Mouse (Mus musculus) midbrain, embryonic 10.5 days (tissue): ENCODE measurements at regions not wholly inside any gene's neighbourhood (a gene's known extent, or its start where the extent isn't known, plus 50 kb on each side); places are given as distances from the start of the nearest gene placed in this dataset.
"Not testable (repeated sequence)": the region's sequence is repeated elsewhere in the genome, so short reads cannot be mapped to it uniquely, and the experiment has no call there.

ENCODE experiments used
- DNase-seq: peaks from one replicate; pipeline ENCODE4 v3.0.0-alpha.2; 2017; ENCODE audit warnings: low spot score
- H3K27ac ChIP-seq: fragments of 300-500 bp; sonication (generic); replicated peaks from 2 replicates; pipeline ENCODE4 v1.5.1; 2016; ENCODE audit warnings: mild to moderate bottlenecking
- H3K27me3 ChIP-seq: fragments of 300-500 bp; sonication (generic); 2 replicates; pipeline ENCODE4 v1.6.1; 2016; ENCODE audit warnings: low read depth, mild to moderate bottlenecking; ENCODE audit not compliant: poor library complexity, severe bottlenecking
- H3K36me3 ChIP-seq: fragments of 300-500 bp; sonication (generic); 2 replicates; pipeline ENCODE4 v1.6.1; 2016; ENCODE audit warnings: mild to moderate bottlenecking, moderate library complexity
- H3K4me1 ChIP-seq: fragments of 300-500 bp; sonication (generic); 2 replicates; pipeline ENCODE4 v1.6.1; 2016
- H3K4me3 ChIP-seq: fragments of 300-500 bp; sonication (generic); 2 replicates; pipeline ENCODE4 v1.5.1; 2016; ENCODE audit warnings: mild to moderate bottlenecking, moderate library complexity
- H3K9me3 ChIP-seq: fragments of 300-500 bp; sonication (generic); replicated peaks from 2 replicates; pipeline ENCODE4 v1.6.1; 2016; ENCODE audit warnings: mild to moderate bottlenecking
- WGBS: fragments of 180-500 bp; shearing (Covaris S2); methylation state at CpG from one replicate; pipeline ENCODE4 v1.1.7; 2016; 5-methylcytosine and 5-hydroxymethylcytosine counted together

- no peak overlapping the region for H3K4me3 ChIP-seq
- H3K27me3 ChIP-seq = peaks cover 41% of the 10 kb centered on the region
- H3K36me3 ChIP-seq = no peaks in the 10 kb centered on the region
- 18% methylated on average over 3 of the region's 3 CpGs for WGBS
- H3K9me3 ChIP-seq = no peaks in the 10 kb centered on the region
- H3K27ac ChIP-seq = no peak overlapping the region
- DNase-seq = no peak
- peaks cover 8% of the 10 kb centered on the region for H3K4me1 ChIP-seq
Observed at GRCm38 (mm10) chr2:114384566-114384965, 183.3 kb upstream of the Zfp770 start.

DNA sequence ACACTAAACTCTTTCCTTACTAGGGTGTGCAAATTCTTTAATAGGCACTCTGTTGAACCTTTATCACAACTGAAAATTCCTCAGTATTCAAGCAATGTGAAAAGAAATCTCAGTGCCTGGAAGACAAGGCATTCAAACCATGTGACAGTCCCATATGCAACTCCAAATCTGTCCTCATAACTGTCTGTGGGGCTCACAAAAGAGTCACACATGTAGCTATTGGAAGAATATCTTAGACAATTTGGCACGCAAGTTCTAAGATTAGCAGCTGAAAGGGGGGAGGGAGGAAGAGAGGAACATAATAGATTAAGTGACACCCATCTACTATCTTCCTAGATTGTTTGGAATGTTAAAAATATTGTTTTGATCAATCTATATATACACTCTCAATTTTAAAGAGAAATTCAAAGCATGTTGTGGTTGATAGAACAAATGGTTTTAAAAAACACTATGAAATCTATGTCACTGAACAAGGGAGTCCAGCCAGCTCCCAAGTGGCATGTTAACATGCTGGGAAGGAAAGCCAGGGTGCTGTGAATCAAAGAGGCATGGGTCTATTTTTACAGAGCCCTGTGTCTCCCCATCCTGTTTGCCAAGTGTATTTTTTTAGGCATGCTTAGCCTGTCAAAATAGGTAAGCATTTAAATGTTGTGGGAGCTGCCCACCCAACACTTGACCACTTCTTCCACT lies 177.7 kb upstream of the Zfp770 start:
- Histone ChIP-seq H3K9me3 (no peaks in the 10 kb centered on the region), H3K4me1 (peaks cover under 1% of the 10 kb centered on the region; the same call in 1 of the 2 replicates), H3K27me3 (peaks cover 25% of the 10 kb centered on the region; the same call in 1 of the 2 replicates), H3K4me3 (no peak overlapping the region), H3K27ac (no peak overlapping the region), H3K36me3 (no peaks in the 10 kb centered on the region)
- DNase-seq = no peak
- WGBS = 92% methylated on average over 1 of the region's 1 CpGs

GRCm38 (mm10) chr2:114373476-114373875 lies 172.2 kb upstream of the Zfp770 start:
- DNase-seq = no peak
- WGBS = 91% methylated on average over 7 of the region's 7 CpGs
- Histone ChIP-seq H3K4me3 (no peak overlapping the region), H3K27ac (no peak overlapping the region), H3K9me3 (no peaks in the 10 kb centered on the region), H3K4me1 (no peaks in the 10 kb centered on the region), H3K36me3 (no peaks in the 10 kb centered on the region), H3K27me3 (no peaks in the 10 kb centered on the region)

DNA sequence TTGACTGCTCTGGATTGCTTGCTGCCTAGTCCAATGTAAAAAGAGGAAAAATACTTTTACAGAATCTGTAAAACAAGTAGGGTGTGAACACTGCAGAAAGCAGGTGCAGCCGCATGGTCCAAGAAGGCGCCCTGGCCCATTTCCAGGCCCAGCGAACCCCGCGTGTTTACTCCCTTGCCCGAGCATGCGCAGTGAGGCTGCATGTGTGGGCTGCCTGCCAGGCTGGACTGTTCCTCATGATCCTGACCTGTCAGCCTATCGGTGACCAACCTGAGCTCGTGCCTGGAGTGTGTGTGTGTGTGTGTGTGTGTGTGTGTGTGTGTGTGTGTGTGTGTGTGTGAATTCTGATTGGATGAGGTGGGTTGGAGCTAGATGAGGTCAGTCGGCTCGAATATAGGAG lies 152.6 kb upstream of the Zfp770 start:
- H3K4me1 ChIP-seq, DNase-seq, H3K9me3 ChIP-seq, H3K36me3 ChIP-seq, H3K27me3 ChIP-seq, H3K4me3 ChIP-seq, H3K27ac ChIP-seq: not testable (repeated sequence)
- WGBS = 92% methylated on average over 11 of the region's 11 CpGs

DNA sequence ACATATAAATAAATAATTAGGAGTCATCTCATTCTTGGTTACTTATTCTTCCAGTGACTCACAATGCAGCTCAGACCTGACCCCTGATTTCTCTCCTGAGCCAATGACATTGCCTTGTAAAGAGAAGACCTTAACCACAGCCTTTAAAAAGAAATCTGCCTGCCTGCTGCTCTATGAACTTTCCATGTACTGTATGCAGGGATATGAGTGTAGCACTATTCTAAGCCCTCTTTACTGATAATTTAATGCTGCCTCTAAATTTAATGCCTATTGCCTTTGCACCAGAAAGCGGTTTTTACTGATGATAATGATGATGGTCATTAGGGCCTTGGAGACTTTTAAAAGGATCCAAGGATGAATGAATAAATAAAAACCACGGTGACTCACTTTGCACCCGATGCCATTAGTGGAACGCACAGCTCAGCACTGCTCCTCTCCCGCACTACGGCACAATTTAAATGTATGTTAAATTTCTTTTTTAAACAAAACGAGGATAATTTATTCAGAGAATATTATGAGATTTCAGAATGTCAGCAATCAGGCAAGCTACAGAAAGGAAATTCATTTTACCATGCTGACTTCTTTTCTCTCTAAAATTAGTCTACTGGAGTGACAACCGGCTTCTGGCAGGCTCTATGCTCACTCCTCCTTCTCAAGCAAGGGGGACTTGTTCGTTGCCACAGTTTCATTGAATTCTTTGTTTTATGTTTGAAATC lies 139.5 kb upstream of the Zfp770 start:
- DNase-seq = no peak
- no peaks in the 10 kb centered on the region for H3K27me3 ChIP-seq
- no peaks in the 10 kb centered on the region; the same call in 1 of the 2 replicates for H3K4me1 ChIP-seq
- 91% methylated on average over 9 of the region's 9 CpGs for WGBS
- no peaks in the 10 kb centered on the region for H3K36me3 ChIP-seq
- 0 out of 2 replicates have a peak, but pooled peaks cover 3% of the 10 kb centered on the region for H3K9me3 ChIP-seq
- H3K4me3 ChIP-seq = no peak overlapping the region
- H3K27ac ChIP-seq = no peak overlapping the region

DNA sequence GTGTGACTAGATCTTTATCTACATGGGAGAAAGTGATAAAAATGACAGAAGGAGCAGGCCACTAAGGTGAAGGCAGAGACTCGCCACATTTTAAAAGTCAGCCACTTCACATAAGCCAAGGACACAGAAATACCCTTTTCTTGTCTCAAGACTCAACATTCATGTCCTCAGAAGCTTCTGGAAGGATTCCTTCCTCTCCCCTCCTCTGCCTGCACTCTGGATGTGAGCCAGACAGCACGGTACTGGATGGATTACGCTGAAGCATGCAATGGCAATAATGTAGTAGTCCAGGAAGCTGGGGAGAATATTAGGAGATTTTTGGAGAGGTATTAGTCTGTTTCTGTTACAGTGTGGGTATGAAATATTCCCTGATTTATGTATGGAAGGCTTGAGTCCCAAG lies 100.5 kb upstream of the Zfp770 start:
- no peaks in the 10 kb centered on the region for H3K4me1 ChIP-seq
- no peak overlapping the region for H3K4me3 ChIP-seq
- no peak overlapping the region for H3K27ac ChIP-seq
- 96% methylated on average over 3 of the region's 3 CpGs for WGBS
- H3K9me3 ChIP-seq = no peaks in the 10 kb centered on the region
- no peaks in the 10 kb centered on the region for H3K27me3 ChIP-seq
- no peaks in the 10 kb centered on the region for H3K36me3 ChIP-seq
- DNase-seq = no peak

DNA sequence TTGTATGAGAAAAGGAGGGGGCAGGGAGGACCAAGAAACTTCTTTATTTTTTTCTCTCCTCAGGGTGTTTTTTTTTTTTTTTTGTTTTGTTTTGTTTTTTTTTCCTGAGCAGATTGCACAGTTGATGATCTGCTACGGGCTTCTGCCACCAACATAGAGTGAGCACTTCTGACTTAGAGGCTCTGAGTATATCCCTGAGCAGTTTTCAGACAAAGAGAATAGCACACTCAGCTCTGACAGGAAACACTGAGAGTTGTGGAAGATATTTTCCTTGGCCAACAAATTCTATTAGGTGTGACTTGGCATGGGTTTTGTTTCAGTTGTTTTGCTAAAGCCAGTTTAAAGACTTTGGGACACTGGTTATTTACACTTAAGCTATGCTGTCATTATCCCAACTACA lies 93.8 kb upstream of the Zfp770 start:
- no peaks in the 10 kb centered on the region for H3K27me3 ChIP-seq
- H3K4me3 ChIP-seq = no peak overlapping the region
- 62% methylated on average over 1 of the region's 1 CpGs for WGBS
- DNase-seq = no peak
- H3K4me1 ChIP-seq = no peaks in the 10 kb centered on the region
- no peaks in the 10 kb centered on the region for H3K36me3 ChIP-seq
- H3K9me3 ChIP-seq = no peaks in the 10 kb centered on the region
- no peak overlapping the region for H3K27ac ChIP-seq

- no peak for DNase-seq
- WGBS = 87% methylated on average over 5 of the region's 5 CpGs
- Histone ChIP-seq H3K9me3 (no peaks in the 10 kb centered on the region), H3K27me3 (no peaks in the 10 kb centered on the region), H3K4me1 (no peaks in the 10 kb centered on the region), H3K4me3 (no peak overlapping the region), H3K27ac (no peak overlapping the region), H3K36me3 (no peaks in the 10 kb centered on the region)
Observed at GRCm38 (mm10) chr2:114291387-114291786, 90.1 kb upstream of the Zfp770 start.

DNA sequence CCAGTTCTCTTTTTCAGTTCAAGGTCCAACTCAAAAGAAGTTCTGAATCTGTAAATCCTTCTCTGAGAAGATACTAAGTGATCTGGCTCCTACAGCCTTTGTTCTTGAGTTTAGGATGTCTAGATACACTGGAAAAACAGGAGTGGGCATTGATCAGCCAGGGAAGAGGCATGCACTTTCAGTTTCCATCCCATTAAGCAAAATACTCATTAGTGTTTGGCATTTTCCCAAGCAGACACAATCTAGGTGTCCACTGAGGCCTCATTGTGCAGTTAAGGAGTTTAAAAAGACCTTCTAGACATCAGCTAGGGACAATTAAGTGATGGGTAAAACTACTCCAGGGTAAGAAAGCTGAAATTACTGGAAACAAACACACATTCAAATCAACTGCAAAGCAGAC lies 74.3 kb upstream of the Zfp770 start:
- no peaks in the 10 kb centered on the region for H3K27me3 ChIP-seq
- no peak overlapping the region for H3K4me3 ChIP-seq
- H3K4me1 ChIP-seq = no peaks in the 10 kb centered on the region
- no peak for DNase-seq
- H3K9me3 ChIP-seq = no peaks in the 10 kb centered on the region
- no peak overlapping the region for H3K27ac ChIP-seq
- H3K36me3 ChIP-seq = no peaks in the 10 kb centered on the region

GRCm38 (mm10) chr2:114260397-114261071 lies 59.3 kb upstream of the Zfp770 start:
- DNase-seq = peak; percentile 37
- Histone ChIP-seq H3K9me3 (no peaks in the 10 kb centered on the region), H3K36me3 (no peaks in the 10 kb centered on the region), H3K27ac (no peak overlapping the region), H3K4me3 (no peak overlapping the region), H3K4me1 (peaks cover 8% of the 10 kb centered on the region), H3K27me3 (peaks cover 8% of the 10 kb centered on the region)
- 49% methylated on average over 8 of the region's 8 CpGs for WGBS

GRCm38 (mm10) chr2:114259539-114259938 lies 58.3 kb upstream of the Zfp770 start:
- no peaks in the 10 kb centered on the region for H3K9me3 ChIP-seq
- no peak for DNase-seq
- H3K27me3 ChIP-seq = peaks cover 8% of the 10 kb centered on the region
- H3K27ac ChIP-seq = no peak overlapping the region
- H3K4me3 ChIP-seq = no peak overlapping the region
- peaks cover 8% of the 10 kb centered on the region for H3K4me1 ChIP-seq
- H3K36me3 ChIP-seq = no peaks in the 10 kb centered on the region
- 81% methylated on average over 4 of the region's 4 CpGs for whole genome bisulfite sequencing
